Mouse (Mus musculus) cerebellum, adult 8-10 months (tissue): ENCODE measurements around the gene Catsperz.
"Not testable (repeated sequence)": the region's sequence is repeated elsewhere in the genome, so short reads cannot be mapped to it uniquely, and the experiment has no call there.

Source experiments
- DNase-seq: peaks from one replicate; pipeline ENCODE4 v3.0.0; 2022

Catsperz gene

GRCm38 (mm10) chr19:6906199-6906598 is 19.0 kb downstream of the Catsperz start:
- DNase-seq, result peak; percentile 14

- DNase-seq, result no peak
These were observed 19.6 kb downstream of the Catsperz start for GRCm38 (mm10) chr19:6905498-6906159.

- no peak for DNase-seq
These were observed 20.3 kb downstream of the Catsperz start for GRCm38 (mm10) chr19:6904846-6905245.

GRCm38 (mm10) chr19:6903031-6903430 is 22.1 kb downstream of the Catsperz start:
- DNase-seq, result no peak

GRCm38 (mm10) chr19:6899641-6900040 is 25.5 kb downstream of the Catsperz start:
- no peak for DNase-seq

GRCm38 (mm10) chr19:6895608-6896305 is 29.4 kb downstream of the Catsperz start:
- not testable (repeated sequence) for DNase-seq

- no peak for DNase-seq
These were observed 31.3 kb downstream of the Catsperz start for GRCm38 (mm10) chr19:6893731-6894451.

- DNase-seq, result no peak
These were observed 32.7 kb downstream of the Catsperz start for GRCm38 (mm10) chr19:6892512-6892911.

GRCm38 (mm10) chr19:6877965-6878364 is 47.2 kb downstream of the Catsperz start:
- DNase-seq, result no peak

GRCm38 (mm10) chr19:6876799-6877198 is 48.4 kb downstream of the Catsperz start:
- no peak for DNase-seq

- DNase-seq, result no peak
These were observed 49.3 kb downstream of the Catsperz start for GRCm38 (mm10) chr19:6875834-6876233.

GRCm38 (mm10) chr19:6874257-6874656 is 50.9 kb downstream of the Catsperz start:
- DNase-seq, result no peak

- DNase-seq, result no peak
These were observed 52.5 kb downstream of the Catsperz start for GRCm38 (mm10) chr19:6872701-6873100.
